Mouse (Mus musculus) embryonic facial prominence, embryonic 12.5 days (tissue): Measurements from ENCODE around the gene Prr5l. TPM values are rescaled to one million over a fixed set of nuclear protein-coding genes. Genes with fewer than 3 reads are reported as not detected.

Experiments
- ATAC-seq: fragments of 200-750 bp; cut with Nextera tagmentation; 2 replicates; pipeline ENCODE4 v1.8.0; 2017; ENCODE audit not compliant: insufficient number of reproducible peaks, insufficient read depth, low FRiP score, low TSS enrichment
- H3K27ac ChIP-seq: fragments of 300-500 bp; sonication (generic); 2 replicates; pipeline ENCODE4 v1.5.1; 2016; ENCODE audit warnings: mild to moderate bottlenecking
- H3K27me3 ChIP-seq: fragments of 300-500 bp; sonication (generic); 2 replicates; pipeline ENCODE4 v1.6.1; 2016; ENCODE audit warnings: mild to moderate bottlenecking, moderate library complexity
- H3K36me3 ChIP-seq: fragments of 300-500 bp; sonication (generic); 2 replicates; pipeline ENCODE4 v1.6.1; 2016; ENCODE audit warnings: mild to moderate bottlenecking
- H3K4me1 ChIP-seq: fragments of 300-500 bp; sonication (generic); 2 replicates; pipeline ENCODE4 v1.6.1; 2016
- H3K4me2 ChIP-seq: fragments of 300-500 bp; sonication (generic); replicated peaks from 2 replicates; pipeline ENCODE4 v1.6.1; 2016; ENCODE audit warnings: mild to moderate bottlenecking, moderate library complexity
- H3K4me3 ChIP-seq: fragments of 300-500 bp; sonication (generic); 2 replicates; pipeline ENCODE4 v1.5.1; 2016; ENCODE audit warnings: mild to moderate bottlenecking
- H3K9ac ChIP-seq: fragments of 300-500 bp; sonication (generic); 2 replicates; pipeline ENCODE4 v1.6.1; 2016; ENCODE audit warnings: mild to moderate bottlenecking, moderate library complexity
- H3K9me3 ChIP-seq: fragments of 300-500 bp; sonication (generic); 2 replicates; pipeline ENCODE4 v1.6.1; 2016; ENCODE audit warnings: mild to moderate bottlenecking, moderate library complexity
- WGBS: fragments of 180-500 bp; shearing (Covaris S2); methylation state at CpG from one replicate; pipeline ENCODE4 v1.1.7; 2016; 5-methylcytosine and 5-hydroxymethylcytosine counted together
- polyA plus RNA-seq: library from polyadenylated mRNA; unstranded; fragments of >200 nt; fragmentation: Nextera tagmentation; extraction: Ambion mirVana; gene quantifications from 2 replicates; pipeline ENCODE4 v1.2.1, GENCODE M21; 2016

Prr5l gene
- polyA plus RNA-seq, 1 experiment from 2014 or later: 21.4 TPM

- H3K9me3 ChIP-seq: no peaks in the 10 kb centered on the region
- no peaks in the 10 kb centered on the region for H3K36me3 ChIP-seq
- H3K9ac ChIP-seq: no peak overlapping the region
- no peaks in the 10 kb centered on the region for H3K4me1 ChIP-seq
- no peak overlapping the region for H3K4me3 ChIP-seq
- 0 out of 2 replicates have a peak, but pooled peaks cover 2% of the 10 kb centered on the region for H3K27me3 ChIP-seq
- 92% methylated on average over 4 of the region's 4 CpGs for WGBS
- H3K4me2 ChIP-seq: no peak overlapping the region
- ATAC-seq: no peak
- no peak overlapping the region for H3K27ac ChIP-seq
Measured at GRCm38 (mm10) chr2:101868683-101869082, 14.1 kb downstream of the Prr5l start.

GRCm38 (mm10) chr2:101862219-101863123 lies 20.4 kb downstream of the Prr5l start:
- H3K4me2 ChIP-seq: no peak overlapping the region
- no peak for ATAC-seq

GRCm38 (mm10) chr2:101860920-101861485 lies 21.8 kb downstream of the Prr5l start:
- Histone ChIP-seq H3K36me3 (no peaks in the 10 kb centered on the region), H3K9me3 (no peaks in the 10 kb centered on the region), H3K4me3 (no peak overlapping the region), H3K27ac (no peak overlapping the region), H3K9ac (no peak overlapping the region), H3K27me3 (no peaks in the 10 kb centered on the region), H3K4me1 (peaks cover 14% of the 10 kb centered on the region; the same call in 1 of the 2 replicates), H3K4me2 (no peak overlapping the region)
- ATAC-seq: no peak
- WGBS: 78% methylated on average over 3 of the region's 3 CpGs

More at GRCm38 (mm10) chr2:101862219-101863123, 20.4 kb downstream of the Prr5l start:
- 54% methylated on average over 15 of the region's 15 CpGs for WGBS
- H3K9ac ChIP-seq: no peak overlapping the region
- H3K4me3 ChIP-seq: no peak overlapping the region
- H3K4me1 ChIP-seq: peaks cover 14% of the 10 kb centered on the region; the same call in 1 of the 2 replicates
- H3K36me3 ChIP-seq: no peaks in the 10 kb centered on the region
- H3K9me3 ChIP-seq: no peaks in the 10 kb centered on the region
- no peaks in the 10 kb centered on the region for H3K27me3 ChIP-seq
- H3K27ac ChIP-seq: no peak overlapping the region

- H3K9ac ChIP-seq: no peak overlapping the region
- WGBS: 52% methylated on average over 9 of the region's 9 CpGs
- H3K4me3 ChIP-seq: no peak overlapping the region
- peaks cover 2% of the 10 kb centered on the region; the same call in 1 of the 2 replicates for H3K4me1 ChIP-seq
- ATAC-seq: no peak
- H3K4me2 ChIP-seq: no peak overlapping the region
- H3K9me3 ChIP-seq: no peaks in the 10 kb centered on the region
- H3K27me3 ChIP-seq: no peaks in the 10 kb centered on the region
- H3K36me3 ChIP-seq: no peaks in the 10 kb centered on the region
- H3K27ac ChIP-seq: no peak overlapping the region
Measured at GRCm38 (mm10) chr2:101856174-101856573, 26.7 kb downstream of the Prr5l start.

- Histone ChIP-seq H3K9ac (no peak overlapping the region), H3K9me3 (no peaks in the 10 kb centered on the region), H3K27ac (no peak overlapping the region), H3K4me3 (no peak overlapping the region), H3K27me3 (no peaks in the 10 kb centered on the region), H3K4me1 (peaks cover 2% of the 10 kb centered on the region; the same call in 1 of the 2 replicates), H3K36me3 (no peaks in the 10 kb centered on the region), H3K4me2 (no peak overlapping the region)
- no peak for ATAC-seq
- WGBS: 72% methylated on average over 7 of the region's 7 CpGs
Measured at GRCm38 (mm10) chr2:101854792-101855191, 28.0 kb downstream of the Prr5l start.

- Histone ChIP-seq H3K27ac (no peak overlapping the region), H3K9me3 (no peaks in the 10 kb centered on the region), H3K27me3 (no peaks in the 10 kb centered on the region), H3K9ac (no peak overlapping the region), H3K36me3 (no peaks in the 10 kb centered on the region), H3K4me3 (no peak overlapping the region), H3K4me2 (no peak overlapping the region), H3K4me1 (no peaks in the 10 kb centered on the region)
- ATAC-seq: no peak
- WGBS: 83% methylated on average over 7 of the region's 7 CpGs
Measured at GRCm38 (mm10) chr2:101842756-101843155, 40.1 kb downstream of the Prr5l start.

- Histone ChIP-seq H3K4me2 (no peak overlapping the region), H3K9ac (no peak overlapping the region), H3K36me3 (no peaks in the 10 kb centered on the region), H3K9me3 (no peaks in the 10 kb centered on the region), H3K4me3 (no peak overlapping the region), H3K4me1 (peaks cover 6% of the 10 kb centered on the region; the same call in 1 of the 2 replicates), H3K27me3 (no peaks in the 10 kb centered on the region), H3K27ac (no peak overlapping the region)
- ATAC-seq: no peak
- WGBS: 86% methylated on average over 9 of the region's 9 CpGs
Measured at GRCm38 (mm10) chr2:101834816-101835523, 47.9 kb downstream of the Prr5l start.

GRCm38 (mm10) chr2:101832361-101832760 lies 50.5 kb downstream of the Prr5l start:
- Histone ChIP-seq H3K36me3 (no peaks in the 10 kb centered on the region), H3K27me3 (no peaks in the 10 kb centered on the region), H3K4me3 (no peak overlapping the region), H3K4me1 (peaks cover 6% of the 10 kb centered on the region; the same call in 1 of the 2 replicates), H3K4me2 (no peak overlapping the region), H3K27ac (no peak overlapping the region), H3K9ac (no peak overlapping the region), H3K9me3 (no peaks in the 10 kb centered on the region)
- no peak for ATAC-seq
- WGBS: 84% methylated on average over 9 of the region's 9 CpGs

- Histone ChIP-seq H3K9me3 (no peaks in the 10 kb centered on the region), H3K4me2 (no peak overlapping the region), H3K4me1 (peaks cover 6% of the 10 kb centered on the region; the same call in 1 of the 2 replicates), H3K36me3 (no peaks in the 10 kb centered on the region), H3K27me3 (no peaks in the 10 kb centered on the region), H3K4me3 (no peak overlapping the region), H3K9ac (no peak overlapping the region), H3K27ac (no peak overlapping the region)
- ATAC-seq: no peak
- 83% methylated on average over 5 of the region's 5 CpGs for WGBS
Measured at GRCm38 (mm10) chr2:101831851-101832250, 51.0 kb downstream of the Prr5l start.

GRCm38 (mm10) chr2:101830186-101830915 lies 52.5 kb downstream of the Prr5l start:
- ATAC-seq: no peak
- peaks cover 6% of the 10 kb centered on the region; the same call in 1 of the 2 replicates for H3K4me1 ChIP-seq
- no peaks in the 10 kb centered on the region for H3K36me3 ChIP-seq
- no peak overlapping the region for H3K27ac ChIP-seq
- no peak overlapping the region for H3K4me2 ChIP-seq
- WGBS: 40% methylated on average over 9 of the region's 9 CpGs
- no peaks in the 10 kb centered on the region for H3K27me3 ChIP-seq
- H3K9ac ChIP-seq: no peak overlapping the region
- no peaks in the 10 kb centered on the region for H3K9me3 ChIP-seq
- no peak overlapping the region for H3K4me3 ChIP-seq

GRCm38 (mm10) chr2:101829013-101829412 lies 53.8 kb downstream of the Prr5l start:
- Histone ChIP-seq H3K27me3 (no peaks in the 10 kb centered on the region), H3K27ac (no peak overlapping the region), H3K9ac (no peak overlapping the region), H3K9me3 (no peaks in the 10 kb centered on the region), H3K4me2 (no peak overlapping the region), H3K4me1 (peaks cover 6% of the 10 kb centered on the region; the same call in 1 of the 2 replicates), H3K36me3 (no peaks in the 10 kb centered on the region), H3K4me3 (no peak overlapping the region)
- 59% methylated on average over 4 of the region's 4 CpGs for WGBS
- ATAC-seq: no peak
